Mouse (Mus musculus): Measurements from ENCODE around the gene Sirt4.

DNA sequence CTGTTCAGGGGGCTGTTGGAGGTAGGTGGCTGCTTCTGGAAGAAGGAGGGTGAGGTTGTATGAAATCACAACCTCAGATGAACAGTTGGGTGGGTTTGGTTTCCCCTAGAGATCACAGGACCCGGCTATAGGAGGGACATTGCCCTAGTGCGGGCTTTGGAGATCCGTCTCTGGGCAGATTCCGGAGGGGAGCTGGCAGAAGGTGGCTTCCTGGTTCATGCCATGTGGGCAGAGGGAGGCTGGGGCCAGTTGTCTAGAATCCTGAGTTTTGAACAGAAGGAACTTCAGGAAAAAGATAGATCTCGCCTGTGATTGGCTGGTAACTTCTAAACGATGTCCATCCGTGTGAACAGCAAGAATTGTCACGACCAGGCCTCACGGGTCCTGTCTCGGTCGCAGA is 52.1 kb downstream of the Sirt4 start:
- TF ChIP-seq CTCF (conservative IDR thresholded peaks at IDR 0.05; ENCODE audit: low read length) (no peak), POU5F1 (IDR thresholded peaks at IDR 0.05; ENCODE audit: borderline replicate concordance, low read length) (no peak), NANOG (IDR thresholded peaks at IDR 0.05; ENCODE audit: borderline replicate concordance, low read length) (no peak)
